Mouse (Mus musculus): ENCODE measurements around the gene Mbnl2.

DNA sequence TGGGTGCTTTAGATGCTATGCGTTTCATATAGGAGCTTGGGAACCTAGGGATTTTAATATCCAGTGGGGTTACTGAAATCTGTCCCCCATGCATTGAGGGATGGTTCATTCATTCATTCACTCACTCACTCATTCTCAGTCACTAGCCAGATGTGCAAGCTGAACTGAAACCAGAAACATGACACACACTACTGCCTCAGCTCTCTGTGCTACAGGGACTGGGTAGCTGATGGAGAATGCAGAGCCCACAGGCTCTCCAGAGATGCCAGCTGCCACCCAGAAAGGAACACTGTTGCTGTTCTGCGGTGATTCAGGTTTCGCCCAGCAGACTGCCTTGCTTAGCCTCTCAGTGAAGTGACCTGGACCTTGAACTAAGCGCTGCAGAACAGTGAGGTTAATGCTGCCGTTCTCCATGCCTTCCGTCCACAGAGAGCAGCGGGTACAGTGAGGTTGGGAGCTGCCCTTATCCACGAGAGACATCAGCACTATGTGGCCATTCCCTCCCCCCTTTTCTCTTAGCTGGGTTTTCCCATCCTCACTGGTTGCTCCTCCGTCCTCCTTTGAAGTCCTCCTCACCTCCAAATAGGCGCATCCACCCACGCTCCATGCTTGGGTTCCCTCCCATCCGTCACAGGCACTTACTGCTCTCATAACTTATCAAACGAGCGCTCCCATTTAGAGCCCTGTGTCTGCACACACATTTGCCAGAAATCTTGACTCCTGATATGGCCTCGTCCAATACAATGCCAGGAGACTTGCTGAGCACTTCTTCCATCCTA, 58.2 kb downstream of the Mbnl2 start:
- no peak for TF ChIP-seq POLR2A (IDR thresholded peaks at IDR 0.05; ENCODE audit: insufficient read depth, low read length)
- no peak for TF ChIP-seq EP300 (IDR thresholded peaks at IDR 0.05; ENCODE audit: insufficient read depth, low read depth, low read length)
- no peak for TF ChIP-seq CTCF (IDR thresholded peaks at IDR 0.05; ENCODE audit: low read depth, low read length)

Measured in ES-Bruce4 (cell line).